ENCODE assay signal across 7 mouse cellular contexts in the genomic region with DNA sequence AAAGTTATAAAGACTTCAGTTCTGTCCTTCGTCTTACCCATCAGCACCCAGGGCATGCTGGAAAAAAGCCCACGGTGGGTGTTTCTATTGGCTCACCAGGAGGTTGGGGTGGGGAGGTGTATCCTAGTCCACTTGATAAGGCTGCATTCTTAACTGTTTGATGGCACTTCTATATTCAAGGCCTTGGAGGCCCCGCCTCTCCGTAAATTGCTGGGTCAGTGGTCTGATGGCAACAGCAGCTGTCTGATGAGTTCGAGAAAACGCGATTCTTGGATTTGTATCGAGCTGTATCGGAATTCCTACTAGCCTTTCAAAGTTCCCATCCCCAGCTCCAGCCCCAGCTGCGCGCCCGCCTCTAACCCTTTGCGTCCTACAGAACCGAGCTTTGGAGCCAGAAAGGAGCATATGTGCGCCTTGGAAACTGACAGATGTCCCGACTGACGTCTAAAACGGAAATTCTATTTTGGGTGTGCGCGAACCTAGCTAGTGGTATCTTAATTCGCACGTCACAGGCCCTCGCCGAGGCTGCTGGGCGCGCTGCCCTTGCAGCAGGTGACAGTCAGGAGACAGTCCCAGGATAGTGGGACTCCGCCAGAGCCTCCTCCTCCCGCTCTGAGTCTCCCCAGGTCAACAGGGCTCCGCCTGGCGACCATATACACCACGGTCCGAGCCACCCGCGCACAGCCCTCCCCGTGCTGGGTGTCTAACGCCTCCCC. TPM values are rescaled to one million over a fixed set of nuclear protein-coding genes. Genes with fewer than 3 reads are reported as not detected.
DNase-seq lines count a peak whose midpoint lies in the region; ATAC-seq and TF ChIP-seq lines count a peak whose summit lies in the region.

No protein-coding gene starts in this region.

- peak overlapping the region; percentile 75 for H3K4me2 ChIP-seq in forebrain, postnatal 0 days (ENCODE audit: low read depth)

- ATAC-seq in forebrain, postnatal 0 days = peak; percentile 76
- peak; percentile 52 to 70 for ATAC-seq in hematopoietic stem cell, adult 5-6 weeks (replicated peaks in 1 of 2; ENCODE audit: insufficient read depth in 1 of 2, low FRiP score in 2 of 2, low TSS enrichment in 1 of 2, low read depth in 1 of 2, poor library complexity in 2 of 2, severe bottlenecking in 2 of 2)
- ATAC-seq in neutrophil, adult 5-6 weeks (ENCODE audit: extremely low read depth, insufficient number of reproducible peaks, low FRiP score, poor library complexity, severe bottlenecking) = peak; percentile 20; the same call in 1 of the 2 replicates

- no peaks in the 10 kb centered on the region for H3K27me3 ChIP-seq in forebrain, postnatal 0 days (ENCODE audit: insufficient read depth, low read length)

- DNase-seq in MEL-GATA-1-ER (ENCODE audit: extremely low read depth, low read depth) = peak; percentile 57
- peak; percentile 92 for DNase-seq in cerebellum, adult 11-12 months
- peak; percentile 84 for DNase-seq in forebrain, postnatal 0 days
- peak; percentile 77 for DNase-seq in layer of hippocampus, adult 9-10 months (ENCODE audit: low spot score)
- DNase-seq in lung, adult 2 months = peak; percentile 54

- peak overlapping the region; percentile 69 for H3K4me3 ChIP-seq in forebrain, postnatal 0 days (ENCODE audit: low read depth, low read length)
- H3K4me3 ChIP-seq in lung, adult 2 months (replicated peaks; ENCODE audit: extremely low read depth, low read depth, low read length) = peak overlapping the region; percentile 86

- peak overlapping the region; percentile 96 for H3K27ac ChIP-seq in forebrain, postnatal 0 days (ENCODE audit: low read depth, low read length)

- TF ChIP-seq POLR2A in lung, adult 2 months (IDR thresholded peaks at IDR 0.05; ENCODE audit: borderline replicate concordance, extremely low read depth, low read depth, low read length) = 0 out of 2 replicates have a peak, but pooled peaks have one; percentile 9

- peaks cover 7% of the 10 kb centered on the region; the same call in 1 of the 2 replicates for H3K4me1 ChIP-seq in forebrain, postnatal 0 days (ENCODE audit: insufficient read depth)
- H3K4me1 ChIP-seq in lung, adult 2 months (ENCODE audit: control insufficient read depth, insufficient read depth, low read length) = no peaks in the 10 kb centered on the region

- TF ChIP-seq CTCF in forebrain, postnatal 0 days (IDR thresholded peaks at IDR 0.05; ENCODE audit: low read depth) = 0 out of 2 replicates have a peak, but pooled peaks have one; percentile 14
- no peak for TF ChIP-seq CTCF in lung, adult 2 months (IDR thresholded peaks at IDR 0.05; ENCODE audit: insufficient read depth, low read length)

- H3K9ac ChIP-seq in forebrain, postnatal 0 days = peak overlapping the region; percentile 88

- no peaks in the 10 kb centered on the region for H3K9me3 ChIP-seq in forebrain, postnatal 0 days (ENCODE audit: low read length)

- H3K36me3 ChIP-seq in forebrain, postnatal 0 days (ENCODE audit: insufficient read depth) = no peaks in the 10 kb centered on the region

- WGBS in forebrain, postnatal 0 days = 6% methylated on average over 36 of the region's 36 CpGs
- WGBS in lung, adult 2 months = 3% methylated on average over 36 of the region's 36 CpGs

RNA-seq across cellular contexts. Expression of a gene that starts 0.5 kb away (rescaled TPM):
- total RNA-seq in forebrain, postnatal 0 days (2014; rRNA removed) = 14.8 and 18.8 TPM in 2 replicates
- polyA plus RNA-seq in forebrain, postnatal 0 days (2015; fragmentation: Nextera tagmentation; extraction: Ambion mirVana) = 28.4 and 33.1 TPM in 2 replicates
- 12.1 and 12.4 TPM in 2 replicates for total RNA-seq in hematopoietic stem cell, adult 5-6 weeks (2017)
- polyA plus RNA-seq in lung, adult 2 months (2012; rRNA removed) = 39.0 and 43.0 TPM in 2 replicates
- total RNA-seq in neutrophil, adult 5-6 weeks (2017) = 7.5 and 7.9 TPM in 2 replicates

RNA-seq across cellular contexts. Expression of a gene that starts 10.6 kb away (rescaled TPM):
- 0.14 and 0.23 TPM in 2 replicates for total RNA-seq in forebrain, postnatal 0 days (2014; rRNA removed)
- 0.05 and 0.12 TPM in 2 replicates for polyA plus RNA-seq in forebrain, postnatal 0 days (2015; fragmentation: Nextera tagmentation; extraction: Ambion mirVana)
- 0.19 TPM in 1 of 2 replicates, not detected in the other for total RNA-seq in hematopoietic stem cell, adult 5-6 weeks (2017)
- 0.25 and 0.44 TPM in 2 replicates for polyA plus RNA-seq in lung, adult 2 months (2012; rRNA removed)
- not detected in 2 replicates for total RNA-seq in neutrophil, adult 5-6 weeks (2017)

RNA-seq across cellular contexts. Expression of a gene that starts 21.1 kb away (rescaled TPM):
- total RNA-seq in forebrain, postnatal 0 days (2014; rRNA removed) = 5.1 and 5.2 TPM in 2 replicates
- polyA plus RNA-seq in forebrain, postnatal 0 days (2015; fragmentation: Nextera tagmentation; extraction: Ambion mirVana) = 2.5 and 3.3 TPM in 2 replicates
- total RNA-seq in hematopoietic stem cell, adult 5-6 weeks (2017) = 7.6 and 11.3 TPM in 2 replicates
- 8.7 and 13.0 TPM in 2 replicates for polyA plus RNA-seq in lung, adult 2 months (2012; rRNA removed)
- 8.2 and 9.0 TPM in 2 replicates for total RNA-seq in neutrophil, adult 5-6 weeks (2017)

RNA-seq across cellular contexts. Expression of a gene that starts 48.6 kb away (rescaled TPM):
- 2.2 and 4.3 TPM in 2 replicates for total RNA-seq in forebrain, postnatal 0 days (2014; rRNA removed)
- 3.2 and 3.7 TPM in 2 replicates for polyA plus RNA-seq in forebrain, postnatal 0 days (2015; fragmentation: Nextera tagmentation; extraction: Ambion mirVana)
- total RNA-seq in hematopoietic stem cell, adult 5-6 weeks (2017) = 9.4 and 13.3 TPM in 2 replicates
- 1.0 and 2.0 TPM in 2 replicates for polyA plus RNA-seq in lung, adult 2 months (2012; rRNA removed)
- total RNA-seq in neutrophil, adult 5-6 weeks (2017) = 0.35 and 0.86 TPM in 2 replicates

Comparison
In these comparisons a context has a peak if more than half of its experiments do, and no peak if none do; other contexts are left out.
1. Peak in every context shown above with its lines: DNase-seq, ATAC-seq, H3K4me3 ChIP-seq and H3K27ac ChIP-seq.
2. ATAC-seq: peak in every context shown above with its lines; median percentile 76 in forebrain, postnatal 0 days; 61 in hematopoietic stem cell, adult 5-6 weeks; 20 in neutrophil, adult 5-6 weeks.